ENCODE assay signal across 8 mouse cellular contexts in the genomic region with DNA sequence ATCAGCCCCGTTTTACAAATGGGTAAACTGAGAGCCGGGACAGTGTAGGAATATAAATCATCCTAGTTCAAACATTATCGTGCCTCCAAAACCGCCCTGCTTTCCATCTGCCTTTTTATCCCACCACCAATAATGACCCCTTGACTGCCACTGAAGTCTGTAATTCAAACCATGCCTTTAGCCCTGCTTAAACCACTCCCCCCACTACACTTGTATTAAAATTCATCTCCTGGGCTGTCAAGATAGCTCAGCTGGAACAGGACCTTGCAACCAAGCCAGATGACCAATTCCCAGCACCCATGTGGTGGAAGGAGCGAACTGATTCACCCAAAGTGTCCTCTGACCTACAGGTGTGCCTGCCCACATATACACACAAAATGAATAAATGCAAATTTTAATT. TPM values are rescaled to one million over a fixed set of nuclear protein-coding genes. Genes with fewer than 3 reads are reported as not detected.
A peak's percentile ranks its signal among the peaks of the same experiment; 100 is the strongest.
DNase-seq lines count a peak whose midpoint lies in the region; ATAC-seq and TF ChIP-seq lines count a peak whose summit lies in the region.

No protein-coding gene starts in this region.

- peaks cover 10% of the 10 kb centered on the region for H3K4me1 ChIP-seq in kidney, postnatal 0 days (replicated peaks; ENCODE audit: insufficient read depth, low read length)
- H3K4me1 ChIP-seq in embryonic facial prominence, embryonic 15.5 days = peaks cover 24% of the 10 kb centered on the region
- peaks cover 12% of the 10 kb centered on the region; the same call in 1 of the 2 replicates for H3K4me1 ChIP-seq in intestine, postnatal 0 days (replicated peaks; ENCODE audit: control insufficient read depth, insufficient read depth, low read length)
- H3K4me1 ChIP-seq in neural tube, embryonic 12.5 days = peaks cover 10% of the 10 kb centered on the region
- no peaks in the 10 kb centered on the region for H3K4me1 ChIP-seq in cerebellum, adult 2 months (ENCODE audit: control insufficient read depth, insufficient read depth, low read length)

- ATAC-seq in kidney, postnatal 0 days (replicated peaks; ENCODE audit: low FRiP score, low read depth) = no peak; the same call in 1 of the 2 replicates
- no peak; the same call in 1 of the 2 replicates for ATAC-seq in embryonic facial prominence, embryonic 15.5 days (ENCODE audit: insufficient number of reproducible peaks, low FRiP score, low TSS enrichment, low read depth)
- ATAC-seq in intestine, postnatal 0 days = peak; percentile 6; the same call in 1 of the 2 replicates
- peak; percentile 38; the same call in 1 of the 2 replicates for ATAC-seq in neural tube, embryonic 12.5 days (ENCODE audit: low FRiP score, low read depth)

- H3K27ac ChIP-seq in kidney, postnatal 0 days = no peak overlapping the region
- H3K27ac ChIP-seq in embryonic facial prominence, embryonic 15.5 days (replicated peaks) = no peak overlapping the region
- no peak overlapping the region for H3K27ac ChIP-seq in intestine, postnatal 0 days (ENCODE audit: low read depth, low read length)
- H3K27ac ChIP-seq in neural tube, embryonic 12.5 days = no peak overlapping the region
- no peak overlapping the region for H3K27ac ChIP-seq in cerebellum, adult 2 months (ENCODE audit: insufficient read depth, low read length)

- 19% methylated on average over 5 of the region's 5 CpGs for WGBS in kidney, postnatal 0 days
- WGBS in embryonic facial prominence, embryonic 15.5 days = 21% methylated on average over 5 of the region's 5 CpGs
- 21% methylated on average over 5 of the region's 5 CpGs for whole genome bisulfite sequencing in intestine, postnatal 0 days
- WGBS in neural tube, embryonic 12.5 days = 23% methylated on average over 5 of the region's 5 CpGs
- 19% methylated on average over 5 of the region's 5 CpGs for WGBS in cerebellum, adult 2 months

- peak overlapping the region; percentile 29; the same call in 1 of the 2 replicates for H3K4me2 ChIP-seq in kidney, postnatal 0 days (ENCODE audit: low read length)
- peak overlapping the region; percentile 87; the same call in 1 of the 2 replicates for H3K4me2 ChIP-seq in embryonic facial prominence, embryonic 15.5 days (replicated peaks)
- peak overlapping the region; percentile 77 for H3K4me2 ChIP-seq in intestine, postnatal 0 days (replicated peaks; ENCODE audit: low read depth)
- peak overlapping the region; percentile 94 for H3K4me2 ChIP-seq in neural tube, embryonic 12.5 days (replicated peaks)

- no peak for TF ChIP-seq CTCF in kidney, postnatal 0 days (IDR thresholded peaks at IDR 0.05; ENCODE audit: low read depth)
- no peak for TF ChIP-seq CTCF in intestine, postnatal 0 days (IDR thresholded peaks at IDR 0.05; ENCODE audit: low read depth)
- TF ChIP-seq CTCF in cerebellum, adult 2 months (IDR thresholded peaks at IDR 0.05; ENCODE audit: borderline replicate concordance, insufficient read depth, low read depth, low read length) = no peak

- no peaks in the 10 kb centered on the region for H3K9me3 ChIP-seq in kidney, postnatal 0 days (replicated peaks; ENCODE audit: low read length)
- no peaks in the 10 kb centered on the region for H3K9me3 ChIP-seq in embryonic facial prominence, embryonic 15.5 days (replicated peaks)
- H3K9me3 ChIP-seq in intestine, postnatal 0 days (ENCODE audit: control insufficient read depth) = no peaks in the 10 kb centered on the region
- no peaks in the 10 kb centered on the region for H3K9me3 ChIP-seq in neural tube, embryonic 12.5 days

- peak overlapping the region; percentile 93; the same call in 1 of the 2 replicates for H3K9ac ChIP-seq in kidney, postnatal 0 days (ENCODE audit: low read depth, low read length)
- H3K9ac ChIP-seq in embryonic facial prominence, embryonic 15.5 days = no peak overlapping the region
- no peak overlapping the region for H3K9ac ChIP-seq in intestine, postnatal 0 days (ENCODE audit: low read depth, low read length)
- no peak overlapping the region for H3K9ac ChIP-seq in neural tube, embryonic 12.5 days

- no peak for TF ChIP-seq POLR2A in cerebellum, adult 2 months (IDR thresholded peaks at IDR 0.05; ENCODE audit: borderline replicate concordance, insufficient read depth, low read length)

- H3K4me3 ChIP-seq in kidney, postnatal 0 days (replicated peaks; ENCODE audit: low read depth, low read length) = no peak overlapping the region
- peak overlapping the region; percentile 94 for H3K4me3 ChIP-seq in embryonic facial prominence, embryonic 15.5 days (replicated peaks)
- H3K4me3 ChIP-seq in intestine, postnatal 0 days (ENCODE audit: low read depth, low read length) = peak overlapping the region; percentile 100
- no peak overlapping the region for H3K4me3 ChIP-seq in neural tube, embryonic 12.5 days
- H3K4me3 ChIP-seq in cerebellum, adult 2 months (replicated peaks; ENCODE audit: insufficient read depth, low read depth, low read length) = no peak overlapping the region

- H3K27me3 ChIP-seq in kidney, postnatal 0 days (ENCODE audit: insufficient read depth, low read length) = no peaks in the 10 kb centered on the region
- no peaks in the 10 kb centered on the region for H3K27me3 ChIP-seq in embryonic facial prominence, embryonic 15.5 days
- no peaks in the 10 kb centered on the region for H3K27me3 ChIP-seq in intestine, postnatal 0 days (replicated peaks; ENCODE audit: control insufficient read depth, insufficient read depth, low read length)
- no peaks in the 10 kb centered on the region for H3K27me3 ChIP-seq in neural tube, embryonic 12.5 days (replicated peaks)
- no peaks in the 10 kb centered on the region for H3K27me3 ChIP-seq in cerebellum, adult 2 months (ENCODE audit: control insufficient read depth, insufficient read depth, low read length)

- no peak for DNase-seq in kidney, postnatal 0 days (ENCODE audit: low spot score)
- no peak for DNase-seq in kidney, postnatal 10 days
- DNase-seq in spleen, postnatal 36 days (ENCODE audit: low spot score in 2 of 2) = no peak
- DNase-seq in cerebellum, adult 2 months = no peak
- DNase-seq in T-cell, adult 2 months (ENCODE audit: low spot score) = no peak

- no peaks in the 10 kb centered on the region for H3K36me3 ChIP-seq in kidney, postnatal 0 days (ENCODE audit: insufficient read depth, low read length)
- H3K36me3 ChIP-seq in embryonic facial prominence, embryonic 15.5 days = no peaks in the 10 kb centered on the region
- 0 out of 2 replicates have a peak, but pooled peaks cover under 1% of the 10 kb centered on the region for H3K36me3 ChIP-seq in intestine, postnatal 0 days (ENCODE audit: control insufficient read depth, insufficient read depth)
- H3K36me3 ChIP-seq in neural tube, embryonic 12.5 days = 0 out of 2 replicates have a peak, but pooled peaks cover 2% of the 10 kb centered on the region

RNA-seq across cellular contexts. Expression of a gene that starts 0.4 kb away (rescaled TPM):
- 14.7 and 15.2 TPM in 2 replicates for polyA plus RNA-seq in kidney, postnatal 0 days (2015; fragmentation: Nextera tagmentation; extraction: Ambion mirVana)
- 8.8 and 13.0 TPM in 2 replicates for polyA plus RNA-seq in embryonic facial prominence, embryonic 15.5 days (2015; fragmentation: Nextera tagmentation; extraction: Ambion mirVana)
- 14.8 and 18.2 TPM in 2 replicates for polyA plus RNA-seq in intestine, postnatal 0 days (2015; fragmentation: Nextera tagmentation; extraction: Ambion mirVana)
- 9.3 and 13.4 TPM in 2 replicates for polyA plus RNA-seq in neural tube, embryonic 12.5 days (2016; fragmentation: Nextera tagmentation; extraction: Ambion mirVana)
- 45.9 and 51.9 TPM in 2 replicates for polyA plus RNA-seq in cerebellum, adult 2 months (2012; rRNA removed)

RNA-seq across cellular contexts. Expression of a gene that starts 51.5 kb away (rescaled TPM):
- 2.5 TPM in 2 replicates for polyA plus RNA-seq in kidney, postnatal 0 days (2015; fragmentation: Nextera tagmentation; extraction: Ambion mirVana)
- polyA plus RNA-seq in embryonic facial prominence, embryonic 15.5 days (2015; fragmentation: Nextera tagmentation; extraction: Ambion mirVana) = 4.4 and 4.8 TPM in 2 replicates
- polyA plus RNA-seq in intestine, postnatal 0 days (2015; fragmentation: Nextera tagmentation; extraction: Ambion mirVana) = 2.8 and 2.9 TPM in 2 replicates
- 2.9 and 3.1 TPM in 2 replicates for polyA plus RNA-seq in neural tube, embryonic 12.5 days (2016; fragmentation: Nextera tagmentation; extraction: Ambion mirVana)
- polyA plus RNA-seq in cerebellum, adult 2 months (2012; rRNA removed) = 1.6 and 1.7 TPM in 2 replicates

Comparison
In these comparisons a context has a peak if more than half of its experiments do, and no peak if none do; other contexts are left out.
1. ATAC-seq: peak in intestine, postnatal 0 days (single experiment) and neural tube, embryonic 12.5 days (single experiment); none in kidney, postnatal 0 days (single experiment) and embryonic facial prominence, embryonic 15.5 days (single experiment).
2. H3K4me2 ChIP-seq: peak in every context shown above with its lines; median percentile 94 in neural tube, embryonic 12.5 days; 87 in embryonic facial prominence, embryonic 15.5 days; 77 in intestine, postnatal 0 days; 29 in kidney, postnatal 0 days.
3. H3K4me3 ChIP-seq: peak in embryonic facial prominence, embryonic 15.5 days (single experiment) and intestine, postnatal 0 days (single experiment); none in kidney, postnatal 0 days (single experiment), neural tube, embryonic 12.5 days (single experiment) and cerebellum, adult 2 months (single experiment).